Mouse (Mus musculus) Muller cell, postnatal 12 days (primary cell): Measurements from ENCODE around the gene Nsun7.
A peak's percentile ranks its signal among the peaks of the same experiment; 100 is the strongest.

ENCODE experiments used
- DNase-seq: peaks from one replicate; pipeline ENCODE4 v3.0.0-alpha.2; 2015; ENCODE audit errors: inconsistent ontology term

Gene Nsun7

DNA sequence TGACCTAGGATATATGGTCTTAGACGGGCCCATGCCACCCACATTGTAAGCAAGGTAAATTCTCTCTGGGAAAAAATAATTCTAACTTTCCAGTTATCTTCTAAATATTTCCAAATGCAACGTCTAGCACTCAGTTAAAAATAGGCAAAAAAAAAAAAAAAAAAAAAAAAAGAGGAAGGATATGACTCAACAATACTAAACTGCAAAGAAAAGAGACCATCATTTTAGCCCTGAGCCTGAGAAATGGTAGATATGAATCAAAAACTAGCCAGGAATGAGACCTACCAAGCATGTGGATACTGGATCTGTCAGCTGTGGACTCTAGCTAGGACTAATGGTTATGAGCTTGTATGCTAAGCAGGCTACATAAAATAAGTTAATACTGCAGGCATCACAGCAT, 20.0 kb downstream of the Nsun7 start:
- DNase-seq: no peak

DNA sequence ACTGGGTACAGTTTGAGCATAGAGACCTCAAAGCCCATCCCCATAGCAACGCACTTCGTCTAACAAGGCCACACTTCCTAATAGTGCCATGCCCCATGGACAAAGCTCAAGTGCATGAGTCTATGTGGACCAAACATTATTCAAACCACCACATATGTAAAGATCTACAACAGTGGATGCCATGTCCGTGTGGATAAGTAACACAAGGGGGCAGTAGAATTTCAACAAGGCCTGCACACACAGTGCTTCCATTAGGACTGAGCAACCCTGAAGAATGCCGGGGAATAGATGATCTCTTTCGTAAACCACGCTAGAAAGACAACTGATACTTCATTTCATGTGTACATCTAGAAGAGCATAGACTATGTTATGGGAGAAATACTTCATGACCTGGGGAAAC, 21.0 kb downstream of the Nsun7 start:
- no peak for DNase-seq

- no peak for DNase-seq
Measured at GRCm38 (mm10) chr5:66294106-66294625, 34.5 kb downstream of the Nsun7 start.

DNA sequence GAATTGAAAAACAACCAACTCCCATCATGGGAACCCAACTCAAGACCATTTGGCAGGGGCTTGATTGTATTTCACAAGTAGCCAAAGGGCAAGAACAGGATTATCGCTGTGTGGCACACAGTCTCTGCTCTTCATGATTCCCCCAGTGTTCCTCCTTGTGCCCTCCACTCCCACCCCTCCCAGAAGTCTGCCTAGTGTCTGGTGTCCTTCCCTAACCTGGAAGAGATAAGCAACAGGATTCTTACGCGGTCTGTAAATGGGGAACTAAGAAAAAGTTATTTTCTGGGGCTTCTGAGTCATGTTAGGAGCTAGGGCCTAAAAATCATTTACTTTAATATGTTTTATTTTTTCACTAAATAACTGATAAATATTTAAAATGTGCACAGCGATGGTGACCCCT, 35.3 kb downstream of the Nsun7 start:
- no peak for DNase-seq

- DNase-seq: no peak
Measured at GRCm38 (mm10) chr5:66296116-66296515, 36.4 kb downstream of the Nsun7 start.

DNA sequence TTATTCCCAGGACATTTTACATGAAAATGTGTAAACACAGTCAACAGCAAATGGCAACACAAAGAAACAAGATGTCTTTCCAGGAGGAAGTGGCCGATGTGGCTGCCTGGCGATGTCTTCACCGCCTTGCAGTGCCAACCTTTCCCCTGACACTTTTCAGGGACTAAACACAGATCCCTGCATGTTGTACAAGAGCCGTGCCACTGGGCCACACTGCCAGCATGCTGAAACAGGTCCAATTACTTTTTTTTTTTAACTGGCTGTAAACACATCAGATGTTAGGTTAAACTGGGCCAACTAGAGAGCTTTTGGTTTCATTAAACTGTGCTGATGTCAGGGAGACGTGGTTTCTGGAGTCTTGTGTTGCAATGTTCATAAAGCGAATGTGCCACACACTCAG, 39.2 kb downstream of the Nsun7 start:
- no peak for DNase-seq

DNA sequence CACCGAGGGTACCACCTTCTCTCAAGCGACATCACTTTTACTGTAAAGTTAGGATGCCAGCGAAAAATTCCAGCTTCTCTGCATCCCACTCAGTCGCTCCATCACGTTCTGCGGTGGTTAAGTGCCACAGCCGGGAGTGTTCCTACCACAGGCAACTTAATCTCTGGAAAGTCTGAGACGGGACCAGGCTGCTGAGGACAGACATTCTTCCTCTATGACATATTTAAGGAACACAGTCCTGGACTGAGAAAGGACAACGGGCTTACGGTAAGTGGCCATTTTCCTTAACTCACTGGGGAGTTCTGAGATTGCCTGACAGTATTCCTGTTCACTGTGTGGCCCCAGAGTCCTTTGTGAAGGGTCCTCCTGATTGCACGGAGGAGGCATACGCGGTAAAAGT, 40.9 kb downstream of the Nsun7 start:
- DNase-seq: no peak

- DNase-seq: no peak
Measured at GRCm38 (mm10) chr5:66302085-66302815, 42.6 kb downstream of the Nsun7 start.

- no peak for DNase-seq
Measured at GRCm38 (mm10) chr5:66302873-66303272, 43.2 kb downstream of the Nsun7 start.

GRCm38 (mm10) chr5:66304300-66305067, 44.8 kb downstream of the Nsun7 start:
- no peak for DNase-seq

GRCm38 (mm10) chr5:66305511-66305910, 45.8 kb downstream of the Nsun7 start:
- DNase-seq: no peak

GRCm38 (mm10) chr5:66310328-66310727, 50.6 kb downstream of the Nsun7 start:
- DNase-seq: no peak

DNA sequence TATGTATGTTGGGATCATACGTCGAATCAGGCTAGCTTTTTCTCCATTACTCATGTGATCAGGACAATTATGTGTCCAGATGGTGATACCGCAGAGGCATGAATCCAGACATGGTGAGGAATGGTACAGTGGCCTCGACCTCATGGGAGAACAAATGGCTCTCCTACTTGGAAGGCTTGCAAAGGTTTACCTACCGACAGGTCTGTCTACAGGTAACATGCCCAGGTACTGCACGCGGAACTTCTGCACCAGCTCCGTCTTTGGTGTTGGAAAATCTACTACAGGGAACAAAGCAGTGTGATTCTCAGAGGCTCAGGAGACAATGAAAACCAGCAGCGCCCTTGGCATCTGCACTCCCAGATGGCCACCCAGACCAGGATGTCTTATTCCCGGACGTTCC, 51.1 kb downstream of the Nsun7 start:
- no peak for DNase-seq

- no peak for DNase-seq
Measured at GRCm38 (mm10) chr5:66315791-66316190, 56.1 kb downstream of the Nsun7 start.

- DNase-seq: no peak
Measured at GRCm38 (mm10) chr5:66319341-66319740, 59.6 kb downstream of the Nsun7 start.

- DNase-seq: no peak
Measured at GRCm38 (mm10) chr5:66319827-66320404, 60.2 kb downstream of the Nsun7 start.

DNA sequence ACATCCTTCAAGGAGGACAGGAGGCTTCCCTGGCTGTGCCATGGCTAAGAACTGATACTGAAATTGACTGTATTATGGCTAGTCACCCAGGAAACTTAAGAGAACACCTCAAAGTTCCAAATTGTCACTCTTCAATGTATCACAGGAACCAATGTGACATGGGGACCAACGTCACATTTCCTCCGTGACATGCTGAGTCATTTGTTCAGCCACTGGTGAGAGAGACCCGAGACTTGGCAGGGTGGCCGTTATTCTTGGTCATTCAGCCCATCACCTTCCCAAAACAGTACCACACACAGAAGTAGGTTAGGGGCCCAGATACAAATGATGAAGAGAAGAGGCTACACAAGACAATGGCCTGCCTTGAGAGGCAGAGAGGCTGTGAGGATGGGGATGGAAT, 63.4 kb downstream of the Nsun7 start:
- DNase-seq: no peak

DNA sequence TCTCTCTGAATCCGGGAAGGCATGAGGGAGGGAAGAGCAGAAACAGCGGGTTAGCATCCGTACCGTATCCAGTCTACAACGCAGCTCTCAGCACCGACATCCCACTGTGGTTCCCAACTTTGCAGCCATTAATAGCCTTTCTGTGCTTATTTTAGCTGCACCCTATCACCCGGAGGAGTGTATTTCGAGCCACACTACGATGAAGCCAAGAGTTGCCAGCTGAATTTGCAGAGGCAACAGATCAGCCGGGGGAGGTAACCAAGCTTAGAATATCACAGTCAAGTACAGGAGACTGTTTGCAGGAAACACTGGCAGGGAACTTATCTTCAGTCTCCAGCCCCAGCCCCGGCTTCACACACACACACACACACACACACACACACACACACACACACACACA, 63.9 kb downstream of the Nsun7 start:
- no peak for DNase-seq

- DNase-seq: no peak
Measured at GRCm38 (mm10) chr5:66326395-66326794, 66.7 kb downstream of the Nsun7 start.

DNA sequence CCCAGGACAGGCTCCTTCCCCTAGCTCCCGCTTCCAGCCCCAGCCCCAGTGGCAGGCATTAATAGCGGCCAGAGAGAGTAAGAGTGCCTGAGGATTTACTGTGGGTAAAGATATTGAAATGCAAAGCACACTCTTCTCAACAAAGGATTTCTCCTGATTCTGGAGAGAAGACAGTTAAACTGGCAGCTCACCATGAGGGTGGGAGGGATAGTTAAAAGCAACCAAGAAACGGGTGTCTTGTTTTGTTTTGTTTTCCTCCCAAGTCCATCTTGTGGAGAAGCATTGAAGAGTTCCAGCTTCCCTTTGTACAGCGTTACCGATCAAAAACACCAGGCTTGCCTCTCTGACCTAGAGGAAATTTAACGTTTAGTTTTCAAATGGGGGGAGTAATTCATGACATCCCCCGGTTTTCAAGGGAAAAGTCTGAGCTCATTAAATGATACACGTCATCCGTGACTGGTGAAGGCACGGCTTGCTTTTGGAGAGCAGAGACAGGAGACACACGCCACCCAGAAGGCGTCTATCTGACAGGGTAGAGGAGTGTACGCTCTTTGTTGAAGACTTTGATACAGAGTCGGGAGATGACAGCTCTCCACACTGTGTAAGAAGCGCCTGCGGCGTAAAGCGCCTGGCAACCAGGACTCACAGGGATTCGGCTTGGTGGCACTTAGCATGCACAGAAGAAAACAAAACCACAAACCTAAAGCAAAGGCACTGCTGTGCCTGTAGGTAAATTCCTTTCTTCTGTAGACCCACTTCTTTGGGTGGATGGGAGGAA, 68.4 kb downstream of the Nsun7 start:
- DNase-seq: peak; percentile 15

DNA sequence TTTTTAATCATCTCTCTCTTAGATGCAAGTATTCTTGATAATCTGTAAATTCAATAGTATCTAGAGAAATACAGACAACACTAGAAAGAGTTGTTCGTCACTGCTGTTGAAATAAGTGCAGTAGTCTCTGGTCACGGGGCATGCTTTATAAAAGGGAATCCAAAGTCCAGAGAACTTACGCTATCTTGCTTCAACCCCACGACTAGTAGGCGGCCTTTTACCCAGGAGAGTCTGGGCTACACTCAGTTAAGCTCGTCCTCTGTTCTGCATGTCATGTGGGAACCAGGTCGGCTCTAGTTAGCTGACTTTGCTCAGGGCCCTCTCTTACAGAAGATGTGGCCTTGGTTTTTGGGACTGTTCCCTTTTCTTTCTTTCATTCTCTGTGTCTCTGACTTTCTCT, 69.1 kb downstream of the Nsun7 start:
- DNase-seq: no peak

- no peak for DNase-seq
Measured at GRCm38 (mm10) chr5:66330806-66331205, 71.1 kb downstream of the Nsun7 start.
